Mouse (Mus musculus) kidney, postnatal 0 days (tissue): ENCODE measurements around the gene Pitx2. TPM values are rescaled to one million over a fixed set of nuclear protein-coding genes. Genes with fewer than 3 reads are reported as not detected.

Experiments used
- ATAC-seq: fragments of 200-750 bp; cut with Nextera tagmentation; replicated peaks from 2 replicates; pipeline ENCODE4 v1.8.0; 2017; ENCODE audit warnings: low read depth, moderate number of reproducible peaks, moderate TSS enrichment, moderate library complexity; ENCODE audit not compliant: low FRiP score
- DNase-seq: peaks from one replicate; pipeline ENCODE4 v3.0.0-alpha.2; 2016; ENCODE audit warnings: low spot score
- H3K27ac ChIP-seq: fragments of 300-500 bp; sonication (generic); 2 replicates; pipeline ENCODE4 v1.5.1; 2014; ENCODE audit warnings: mild to moderate bottlenecking
- H3K27me3 ChIP-seq: fragments of 300-500 bp; sonication (generic); 2 replicates; pipeline ENCODE4 v1.6.1; 2014; ENCODE audit warnings: low read length, mixed read lengths; ENCODE audit not compliant: insufficient read depth
- H3K36me3 ChIP-seq: fragments of 300-500 bp; sonication (generic); 2 replicates; pipeline ENCODE4 v1.6.1; 2014; ENCODE audit warnings: low read length, mixed read lengths; ENCODE audit not compliant: insufficient read depth
- H3K4me1 ChIP-seq: fragments of 300-500 bp; sonication (generic); replicated peaks from 2 replicates; pipeline ENCODE4 v1.6.1; 2014; ENCODE audit warnings: antibody characterized with exemption, low read length, mixed read lengths; ENCODE audit not compliant: insufficient read depth
- H3K4me2 ChIP-seq: fragments of 300-500 bp; sonication (generic); 2 replicates; pipeline ENCODE4 v1.6.1; 2014; ENCODE audit warnings: mild to moderate bottlenecking, low read length, moderate library complexity, mixed read lengths
- H3K4me3 ChIP-seq: fragments of 300-500 bp; sonication (generic); replicated peaks from 2 replicates; pipeline ENCODE4 v1.5.1; 2014; ENCODE audit warnings: low read depth, low read length
- H3K9ac ChIP-seq: fragments of 300-500 bp; sonication (generic); 2 replicates; pipeline ENCODE4 v1.6.1; 2014; ENCODE audit warnings: low read depth, low read length
- H3K9me3 ChIP-seq: fragments of 300-500 bp; sonication (generic); replicated peaks from 2 replicates; pipeline ENCODE4 v1.6.1; 2016; ENCODE audit warnings: low read length, inconsistent platforms, mixed read lengths
- CTCF ChIP-seq: IDR thresholded peaks from 2 replicates; pipeline ENCODE4 v1.5.1; 2016; ENCODE audit warnings: antibody characterized with exemption, low read depth, mild to moderate bottlenecking, moderate library complexity
- WGBS: fragments of 180-500 bp; shearing (Covaris S2); extraction: QIAGEN DNeasy Blood & Tissue Kit; methylation state at CpG from one replicate; pipeline ENCODE4 v1.1.7; 2014; 5-methylcytosine and 5-hydroxymethylcytosine counted together
- polyA plus RNA-seq: library from polyadenylated mRNA; unstranded; fragments of >200 nt; fragmentation: Nextera tagmentation; extraction: Ambion mirVana; gene quantifications from 2 replicates; pipeline ENCODE4 v1.2.1, GENCODE M21; 2015

Pitx2 gene
- 6.5 and 7.0 TPM in 2 replicates for polyA plus RNA-seq

DNA sequence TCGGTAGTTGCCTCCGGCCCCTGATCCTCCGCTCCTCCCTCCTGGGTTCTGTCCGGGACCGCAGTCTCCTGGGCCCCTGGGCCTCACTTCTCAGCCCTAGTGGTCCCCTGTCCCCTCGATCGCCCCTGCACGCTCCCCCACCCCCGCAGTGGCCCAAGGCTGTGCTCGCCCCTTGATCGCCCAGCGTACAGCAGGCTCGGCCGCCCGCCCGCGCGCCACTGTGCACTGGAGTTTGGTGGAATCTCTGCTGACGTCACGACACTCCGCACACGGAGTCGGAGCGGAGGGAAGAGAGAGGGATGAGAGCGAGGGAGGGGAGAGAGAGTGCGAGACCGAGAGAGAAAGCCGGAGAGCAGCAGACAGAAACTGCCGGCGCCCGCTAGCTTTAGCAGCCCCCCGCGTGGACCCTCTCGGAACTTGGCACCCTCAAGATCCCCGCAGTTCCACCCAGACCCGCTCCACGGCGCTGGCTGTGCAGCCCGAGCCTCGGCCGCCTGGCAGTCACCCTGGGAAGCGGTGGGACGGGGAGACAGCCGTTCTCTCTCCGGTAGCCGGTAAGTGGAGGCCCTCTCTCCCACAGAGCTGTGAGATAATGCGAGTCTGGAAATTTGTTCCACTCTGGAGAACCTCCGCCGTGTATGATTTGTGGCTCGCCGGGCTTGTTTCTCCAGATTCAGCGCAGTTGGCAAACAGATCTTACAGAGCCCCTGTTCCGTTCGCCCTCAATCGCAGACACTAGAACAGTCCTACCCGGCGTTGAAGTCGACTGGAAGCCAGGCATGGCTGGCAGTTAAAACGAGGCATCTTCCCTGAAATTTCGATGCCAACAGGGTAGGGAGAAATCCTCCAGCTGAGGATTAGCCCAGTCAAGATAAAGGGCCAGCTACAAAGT lies at the start of gene Pitx2:
TSS of gene Pitx2 (plus strand) at position 270 of the 892 bp plus-strand sequence.
- Histone ChIP-seq H3K4me3 (peak within 1 kb of the TSS; percentile 36), H3K36me3 (no peaks in the 10 kb centered on the region), H3K9me3 (no peaks in the 10 kb centered on the region), H3K27me3 (peaks cover 88% of the 10 kb centered on the region), H3K9ac (no peak within 1 kb of the TSS), H3K4me2 (peak within 1 kb of the TSS; percentile 56), H3K4me1 (peaks cover 7% of the 10 kb centered on the region), H3K27ac (no peak within 1 kb of the TSS)
- ATAC-seq (peak; percentile 35), DNase-seq (no peak)
- under 1% methylated on average over 59 of the region's 60 CpGs for WGBS
- TF ChIP-seq CTCF: no peak

- H3K9ac ChIP-seq: no peak overlapping the region
- no peaks in the 10 kb centered on the region for H3K9me3 ChIP-seq
- H3K4me2 ChIP-seq: no peak overlapping the region
- no peaks in the 10 kb centered on the region for H3K27me3 ChIP-seq
- ATAC-seq (no peak), DNase-seq (no peak)
- no peak for TF ChIP-seq CTCF
- H3K4me1 ChIP-seq: no peaks in the 10 kb centered on the region
- H3K27ac ChIP-seq: no peak overlapping the region
- H3K4me3 ChIP-seq: no peak overlapping the region
- no peaks in the 10 kb centered on the region for H3K36me3 ChIP-seq
- WGBS: 65% methylated on average over 2 of the region's 2 CpGs
Measured at GRCm38 (mm10) chr3:129150001-129150400, 49.7 kb upstream of the Pitx2 start.

GRCm38 (mm10) chr3:129151096-129151685 lies 48.5 kb upstream of the Pitx2 start:
- Histone ChIP-seq H3K4me3 (no peak overlapping the region), H3K4me2 (no peak overlapping the region), H3K4me1 (no peaks in the 10 kb centered on the region), H3K27me3 (no peaks in the 10 kb centered on the region), H3K27ac (no peak overlapping the region), H3K36me3 (no peaks in the 10 kb centered on the region), H3K9ac (no peak overlapping the region), H3K9me3 (no peaks in the 10 kb centered on the region)
- ATAC-seq: no peak
- no peak for TF ChIP-seq CTCF
- no peak for DNase-seq
- WGBS: 21% methylated on average over 8 of the region's 8 CpGs

DNA sequence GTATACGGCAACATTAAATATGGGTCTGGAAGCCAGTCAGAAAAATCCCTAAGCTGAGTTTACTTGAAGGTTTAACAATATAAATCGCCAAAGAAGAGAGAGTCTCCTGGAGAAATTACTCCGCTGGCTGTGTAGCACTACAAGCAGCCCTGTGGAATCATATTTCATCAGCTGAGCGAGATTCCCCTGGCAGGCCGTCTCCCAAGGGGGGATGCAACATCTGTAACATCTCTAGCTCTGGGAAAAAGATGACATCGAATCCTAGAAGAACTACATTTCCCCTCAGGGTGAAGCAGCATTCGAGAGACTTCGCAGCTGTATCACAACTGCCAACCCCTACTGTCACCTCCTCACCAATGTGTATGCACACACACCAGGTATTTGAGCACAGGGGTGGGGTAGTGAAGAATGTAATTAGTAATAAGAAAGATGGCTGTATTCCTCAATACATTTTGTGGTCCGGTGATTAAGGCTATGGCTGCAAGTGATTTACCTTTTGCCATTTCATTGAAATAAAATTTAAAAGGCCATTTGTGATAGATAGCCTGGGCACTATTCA lies 40.8 kb upstream of the Pitx2 start:
- Histone ChIP-seq H3K27me3 (no peaks in the 10 kb centered on the region), H3K4me1 (no peaks in the 10 kb centered on the region), H3K4me2 (no peak overlapping the region), H3K4me3 (no peak overlapping the region), H3K9me3 (no peaks in the 10 kb centered on the region), H3K27ac (no peak overlapping the region), H3K36me3 (no peaks in the 10 kb centered on the region), H3K9ac (no peak overlapping the region)
- TF ChIP-seq CTCF: no peak
- no peak for ATAC-seq
- WGBS: 25% methylated on average over 9 of the region's 9 CpGs
- DNase-seq: peak; percentile 69

DNA sequence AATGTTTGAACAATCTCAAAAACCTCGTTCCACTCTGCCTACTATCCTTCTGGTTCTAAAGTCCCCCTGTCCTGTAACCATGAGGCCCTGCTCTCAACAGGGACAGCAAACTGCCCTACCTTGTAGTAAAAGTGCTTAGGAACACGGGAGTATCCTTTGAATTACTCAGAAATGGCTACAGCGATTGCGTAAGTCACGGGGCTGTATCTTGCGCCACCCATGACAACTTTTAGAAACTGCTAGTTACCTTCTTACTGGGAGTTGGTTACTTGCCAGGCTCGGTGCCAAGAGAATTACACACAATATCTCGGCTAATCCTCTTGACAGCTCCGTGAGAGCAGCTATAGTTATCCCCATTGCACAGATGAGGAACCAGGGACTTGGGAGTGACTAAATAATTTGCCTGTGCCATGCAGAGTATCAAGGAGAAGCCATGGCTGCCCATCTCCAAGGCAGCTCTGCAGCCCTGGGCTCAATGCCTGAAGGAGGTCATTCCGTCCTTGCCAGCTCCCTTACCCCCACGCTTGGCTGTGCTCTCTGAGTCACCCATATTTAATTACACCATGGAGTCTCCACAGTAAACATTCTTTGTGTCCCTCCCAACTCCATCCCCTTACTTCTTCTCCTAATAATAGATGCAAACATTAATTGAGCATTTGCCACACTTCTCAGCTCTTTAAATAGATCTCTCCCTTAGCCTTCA lies 38.2 kb upstream of the Pitx2 start:
- ATAC-seq (no peak), DNase-seq (peak; percentile 18)
- no peak for TF ChIP-seq CTCF
- Histone ChIP-seq H3K9ac (no peak overlapping the region), H3K4me2 (no peak overlapping the region), H3K36me3 (no peaks in the 10 kb centered on the region), H3K4me3 (no peak overlapping the region), H3K27me3 (no peaks in the 10 kb centered on the region), H3K27ac (no peak overlapping the region), H3K4me1 (no peaks in the 10 kb centered on the region), H3K9me3 (no peaks in the 10 kb centered on the region)
- WGBS: 75% methylated on average over 11 of the region's 11 CpGs

GRCm38 (mm10) chr3:129164246-129164645 lies 35.4 kb upstream of the Pitx2 start:
- no peaks in the 10 kb centered on the region for H3K36me3 ChIP-seq
- 50% methylated on average over 1 of the region's 1 CpGs for WGBS
- no peak for ATAC-seq

More at GRCm38 (mm10) chr3:129164246-129164645, 35.4 kb upstream of the Pitx2 start:
- H3K4me1 ChIP-seq: no peaks in the 10 kb centered on the region
- no peak overlapping the region for H3K27ac ChIP-seq
- H3K4me2 ChIP-seq: no peak overlapping the region
- H3K9ac ChIP-seq: no peak overlapping the region
- TF ChIP-seq CTCF: no peak
- H3K27me3 ChIP-seq: no peaks in the 10 kb centered on the region
- DNase-seq: no peak
- H3K9me3 ChIP-seq: no peaks in the 10 kb centered on the region
- no peak overlapping the region for H3K4me3 ChIP-seq
